Mouse (Mus musculus): ENCODE data around the gene Fam216a. TPM values are rescaled to one million over a fixed set of nuclear protein-coding genes. Genes with fewer than 3 reads are reported as not detected.
"Not testable (repeated sequence)": the region's sequence is repeated elsewhere in the genome, so short reads cannot be mapped to it uniquely, and the experiment has no call there.

Gene Fam216a
- total RNA-seq, 2 experiments from 2014 or later: 68.0 to 73.4 TPM

DNA sequence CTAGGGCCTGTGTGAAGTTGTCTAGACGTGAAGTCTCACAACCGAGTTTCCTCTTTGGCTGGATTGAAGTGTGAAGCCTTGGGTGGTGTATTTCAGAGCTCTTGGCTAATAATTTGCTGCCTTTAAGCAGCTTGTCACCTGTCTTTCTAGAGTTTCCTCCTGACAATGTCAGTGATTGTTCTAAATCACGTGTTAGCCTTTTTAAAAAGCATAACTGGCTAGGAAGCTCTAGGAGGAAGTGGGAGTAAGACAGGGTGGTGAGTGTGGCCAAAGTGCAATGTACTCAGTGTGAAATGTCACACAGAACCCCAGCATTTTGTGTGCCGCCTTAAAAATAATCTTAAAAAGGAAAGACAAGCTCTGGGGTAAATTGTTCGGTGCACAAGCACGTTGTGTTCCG is 28.4 kb downstream of the Fam216a start:
- DNase-seq (ENCODE audit: extremely low spot score in 1 of 2, low spot score in 2 of 2): no peak
- intact Hi-C loops (cut with DNase I): loop anchor here (1.0 to 5.0 kb wide), 2 partner anchors 75 to 231 kb away; no protein-coding TSS in a partner anchor
- Histone ChIP-seq H3K4me3 (no peak overlapping the region), H3K27ac (no peak overlapping the region)
- TF ChIP-seq CTCF (IDR thresholded peaks at IDR 0.05): no peak

GRCm38 (mm10) chr5:122342874-122343273 is 29.3 kb downstream of the Fam216a start:
- intact Hi-C loops (cut with DNase I): loop anchor here (5.0 kb wide), 1 partner anchor 231 kb away; no protein-coding TSS in a partner anchor
- TF ChIP-seq CTCF (IDR thresholded peaks at IDR 0.05): no peak
- Histone ChIP-seq H3K4me3 (no peak overlapping the region), H3K27ac (no peak overlapping the region)
- no peak for DNase-seq (ENCODE audit: extremely low spot score in 1 of 2, low spot score in 2 of 2)

DNA sequence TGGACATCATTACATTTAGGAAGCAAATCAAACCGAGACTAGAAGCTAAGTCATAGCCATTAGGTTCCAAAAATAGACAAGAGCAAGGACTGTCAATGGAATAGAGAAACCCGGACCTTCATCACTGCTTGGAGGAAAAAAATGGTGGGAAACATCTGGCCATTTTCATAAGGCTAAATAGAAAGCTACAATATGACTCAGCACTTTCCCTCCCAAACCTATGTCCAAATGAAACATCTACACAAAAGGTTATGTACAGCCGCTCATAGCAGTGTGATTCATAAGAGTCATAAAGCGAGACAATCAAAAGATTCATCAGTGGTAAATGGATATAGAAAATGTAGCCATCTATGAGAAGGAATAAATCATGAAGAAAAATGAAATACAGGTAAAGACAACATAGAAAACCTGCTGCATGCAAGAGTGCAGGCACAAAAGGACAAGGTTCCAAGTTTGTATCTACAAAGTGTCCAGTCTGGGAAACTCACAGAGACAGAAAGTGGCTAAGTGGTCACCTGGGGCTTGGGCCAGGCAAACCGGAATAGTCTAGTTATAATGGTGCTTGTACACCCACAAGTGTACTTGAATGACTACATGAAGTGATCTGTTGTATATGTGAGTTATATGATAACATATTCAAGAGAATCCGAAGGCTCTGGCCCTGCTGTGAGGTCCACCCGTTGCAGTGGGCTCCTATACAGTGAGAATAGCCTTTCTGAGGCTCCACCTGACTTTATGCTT is 35.4 kb downstream of the Fam216a start:
- Histone ChIP-seq H3K27ac (no peak overlapping the region), H3K4me3 (no peak overlapping the region)
- no peak for TF ChIP-seq CTCF (IDR thresholded peaks at IDR 0.05)
- intact Hi-C loops (cut with DNase I): no loop called here
- DNase-seq (ENCODE audit: extremely low spot score in 1 of 2, low spot score in 2 of 2): no peak

DNA sequence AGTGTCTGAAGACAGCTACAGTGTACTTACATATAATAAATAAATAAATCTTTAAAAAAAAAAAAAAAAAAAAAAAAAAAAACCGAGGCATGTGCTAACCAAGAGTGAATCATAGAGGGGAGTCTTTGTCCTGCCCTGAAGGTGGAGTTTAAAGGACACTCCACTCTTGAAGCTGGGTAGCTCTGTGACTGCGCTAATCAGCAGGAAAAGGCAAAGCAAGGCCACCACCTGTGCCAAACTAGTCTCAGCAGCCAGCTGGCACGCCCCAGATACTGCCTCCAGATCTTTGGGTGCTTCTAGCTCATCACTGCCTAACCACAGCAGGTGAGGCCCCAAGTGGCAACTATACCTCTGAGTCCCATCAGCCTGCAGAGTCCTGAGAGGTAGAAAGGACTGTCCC is 37.5 kb downstream of the Fam216a start:
- TF ChIP-seq CTCF (IDR thresholded peaks at IDR 0.05): no peak
- intact Hi-C loops (cut with DNase I): no loop called here
- no peak overlapping the region for H3K27ac ChIP-seq
- no peak for DNase-seq (ENCODE audit: extremely low spot score in 1 of 2, low spot score in 2 of 2)
- no peak overlapping the region for H3K4me3 ChIP-seq

- no peak for DNase-seq (ENCODE audit: extremely low spot score in 1 of 2, low spot score in 2 of 2)
- Histone ChIP-seq H3K4me3 (no peak overlapping the region), H3K27ac (no peak overlapping the region)
- intact Hi-C loops (cut with DNase I): no loop called here
- no peak for TF ChIP-seq CTCF (IDR thresholded peaks at IDR 0.05)
Observed at GRCm38 (mm10) chr5:122330269-122330668, 41.9 kb downstream of the Fam216a start.

- DNase-seq (ENCODE audit: extremely low spot score in 1 of 2, low spot score in 2 of 2): no peak
- TF ChIP-seq CTCF (IDR thresholded peaks at IDR 0.05): no peak
- intact Hi-C loops (cut with DNase I): loop anchor here (5.0 kb wide), 1 partner anchor 60 kb away; no protein-coding TSS in a partner anchor
- Histone ChIP-seq H3K4me3 (no peak overlapping the region), H3K27ac (no peak overlapping the region)
Observed at GRCm38 (mm10) chr5:122327283-122327682, 44.9 kb downstream of the Fam216a start.

DNA sequence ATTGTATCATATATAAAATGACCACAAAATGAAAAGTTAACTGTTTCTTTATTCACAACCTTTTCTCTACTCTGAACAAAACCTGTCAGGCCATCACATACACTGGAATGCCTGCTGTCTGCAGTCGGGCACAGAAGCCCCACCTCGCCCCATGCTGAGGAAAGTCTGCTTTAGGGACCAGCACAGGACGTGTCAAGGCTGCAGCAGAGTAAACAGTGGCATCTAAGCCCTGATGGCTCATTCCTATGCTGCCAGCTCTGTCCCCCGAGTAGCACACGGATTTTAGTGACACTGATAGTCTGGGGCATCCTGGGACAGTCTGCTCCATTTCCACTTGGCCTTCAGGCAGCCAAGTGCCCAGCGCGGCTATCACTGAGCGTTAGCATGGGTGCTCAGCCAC is 46.7 kb downstream of the Fam216a start:
- Histone ChIP-seq H3K4me3 (no peak overlapping the region), H3K27ac (peak overlapping the region; percentile 81)
- intact Hi-C loops (cut with DNase I): loop anchor here (1.0 to 5.0 kb wide), 3 partner anchors 10 to 58 kb away; partner anchors contain the start of gene Pptc7
- no peak for TF ChIP-seq CTCF (IDR thresholded peaks at IDR 0.05)
- DNase-seq (ENCODE audit: extremely low spot score in 1 of 2, low spot score in 2 of 2): no peak

- peak; percentile 78 to 81 for DNase-seq (ENCODE audit: extremely low spot score in 1 of 2, low spot score in 2 of 2)
- peak overlapping the region; percentile 81 for H3K27ac ChIP-seq
- H3K4me3 ChIP-seq: no peak overlapping the region
- intact Hi-C loops (cut with DNase I): loop anchor here (1.0 to 5.0 kb wide), 3 partner anchors 10 to 58 kb away; partner anchors contain the start of gene Pptc7
- TF ChIP-seq CTCF (IDR thresholded peaks at IDR 0.05): peak; percentile 11; the same call in 1 of the 2 replicates
Observed at GRCm38 (mm10) chr5:122324608-122325431, 47.3 kb downstream of the Fam216a start.

GRCm38 (mm10) chr5:122323523-122323922 is 48.6 kb downstream of the Fam216a start:
- Histone ChIP-seq H3K4me3 (no peak overlapping the region), H3K27ac (no peak overlapping the region)
- TF ChIP-seq CTCF (IDR thresholded peaks at IDR 0.05): no peak
- intact Hi-C loops (cut with DNase I): no loop called here
- DNase-seq (ENCODE audit: extremely low spot score in 1 of 2, low spot score in 2 of 2): no peak

GRCm38 (mm10) chr5:122320205-122320781 is 51.9 kb downstream of the Fam216a start:
- TF ChIP-seq CTCF (IDR thresholded peaks at IDR 0.05): no peak
- DNase-seq (ENCODE audit: extremely low spot score in 1 of 2, low spot score in 2 of 2): no peak
- H3K27ac ChIP-seq: peak overlapping the region; percentile 58
- no peak overlapping the region for H3K4me3 ChIP-seq
- intact Hi-C loops (cut with DNase I): no loop called here

DNA sequence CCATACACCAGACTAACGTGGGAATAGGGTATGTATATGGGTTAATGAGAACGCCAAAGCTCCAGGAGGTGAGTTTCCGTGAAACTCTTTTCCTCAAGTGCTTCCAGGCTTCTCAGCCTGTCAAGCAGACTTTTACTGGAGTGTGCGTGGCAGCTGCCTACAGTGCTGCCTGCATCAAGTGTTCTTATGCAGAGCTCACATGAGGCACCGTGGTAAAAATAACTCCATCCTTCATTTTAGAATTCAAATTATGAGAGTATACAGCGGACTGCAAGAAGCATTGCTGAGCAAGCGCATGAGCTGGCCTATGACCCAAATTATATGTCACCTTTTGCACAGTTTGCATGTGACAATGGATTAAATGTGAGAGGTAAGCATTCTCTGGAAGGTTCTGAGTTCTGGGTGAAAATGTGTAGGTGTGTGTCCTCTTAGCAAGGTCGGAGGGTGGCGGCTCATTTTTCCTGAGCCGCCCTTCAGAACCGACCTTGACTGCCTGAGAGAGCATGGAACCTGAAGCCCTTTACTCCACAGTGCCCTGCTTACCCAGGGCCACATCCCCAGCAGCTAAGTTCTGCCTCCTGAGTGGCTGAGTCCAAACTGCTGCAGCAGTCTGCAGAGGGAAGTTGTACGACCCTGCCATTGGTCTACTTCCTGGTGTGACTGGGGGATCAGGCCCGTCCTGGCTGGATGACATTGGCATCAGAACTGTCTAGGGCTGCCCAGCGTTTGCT is 52.5 kb downstream of the Fam216a start:
- intact Hi-C loops (cut with DNase I): no loop called here
- DNase-seq (ENCODE audit: extremely low spot score in 1 of 2, low spot score in 2 of 2): no peak
- no peak for TF ChIP-seq CTCF (IDR thresholded peaks at IDR 0.05)
- Histone ChIP-seq H3K27ac (peak overlapping the region; percentile 58), H3K4me3 (no peak overlapping the region)

DNA sequence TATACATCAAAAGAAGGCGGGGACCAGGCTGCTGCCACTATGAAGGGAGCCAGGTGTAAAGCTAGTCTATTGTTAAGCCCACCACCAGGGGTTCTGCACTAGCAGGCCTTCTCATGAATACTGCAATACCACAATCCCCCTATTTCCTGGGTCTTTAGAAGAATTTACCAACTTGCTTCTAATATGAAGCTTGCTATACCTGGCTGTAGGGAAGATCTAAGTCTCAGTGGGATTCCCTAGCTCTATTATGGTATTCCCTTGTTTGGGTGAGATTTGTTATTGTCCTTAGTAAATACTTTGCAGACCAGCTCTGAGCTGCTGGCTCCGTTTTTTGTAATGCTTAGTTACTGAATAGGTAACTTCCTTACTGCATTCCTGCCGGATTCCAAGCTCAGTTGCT is 53.2 kb downstream of the Fam216a start:
- DNase-seq (ENCODE audit: extremely low spot score in 1 of 2, low spot score in 2 of 2); intact Hi-C loops (cut with DNase I); H3K27ac ChIP-seq; H3K4me3 ChIP-seq: not testable (repeated sequence)

Data from left cerebral cortex, adult 2 months (tissue).